Comparison of ENCODE assay signal across 9 mouse cellular contexts in genomic region chr10:22618842-22619241, GRCm38 (mm10). TPM values are rescaled to one million over a fixed set of nuclear protein-coding genes. Genes with fewer than 3 reads are reported as not detected.
DNase-seq lines count a peak whose midpoint lies in the region; ATAC-seq and TF ChIP-seq lines count a peak whose summit lies in the region.
"Had no signal": no experiment of that assay in that cellular context is flagged by ENCODE, and none has a peak within 500 bp of the region (broad histone marks: within the 10 kb centered on the region; RNA-seq: fewer than 3 reads in every experiment).

No protein-coding gene starts in this region.

- no peaks in the 10 kb centered on the region for H3K27me3 ChIP-seq in heart, embryonic 11.5 days (ENCODE audit: control insufficient read depth, insufficient read depth, low read length)

- ATAC-seq in heart, embryonic 11.5 days (replicated peaks; ENCODE audit: insufficient number of reproducible peaks, low FRiP score, low TSS enrichment), result no peak
- no peak; the same call in 1 of the 2 replicates for ATAC-seq in granulocyte monocyte progenitor cell, adult 5-6 weeks (replicated peaks; ENCODE audit: poor library complexity, severe bottlenecking)

- no peak overlapping the region for H3K9ac ChIP-seq in heart, embryonic 11.5 days (ENCODE audit: low read depth, low read length)

- H3K9me3 ChIP-seq in heart, embryonic 11.5 days (replicated peaks; ENCODE audit: control insufficient read depth, low read length), result no peaks in the 10 kb centered on the region

- WGBS in heart, embryonic 11.5 days (ENCODE audit: insufficient replicate concordance), result 61% methylated on average over 2 of the region's 2 CpGs
- WGBS in lung, adult 2 months, result 51% methylated on average over 2 of the region's 2 CpGs

- peak; percentile 13 to 49 for DNase-seq in heart, adult 18-20 months
- DNase-seq in thymus, postnatal 14 days, result peak; percentile 12
- DNase-seq in thymus, postnatal 4 days, result no peak
- peak; percentile 5 for DNase-seq in fibroblast of lung, adult 2 months (ENCODE audit: low read depth)
- DNase-seq in lung, adult 2 months, result no peak
- DNase-seq in urinary bladder, postnatal 25 days (ENCODE audit: low spot score), result no peak

- no peak overlapping the region for H3K27ac ChIP-seq in heart, embryonic 11.5 days (ENCODE audit: low read depth, low read length)

- no peaks in the 10 kb centered on the region for H3K4me1 ChIP-seq in heart, embryonic 11.5 days (ENCODE audit: control insufficient read depth, insufficient read depth, low read length)
- no peaks in the 10 kb centered on the region for H3K4me1 ChIP-seq in lung, adult 2 months (ENCODE audit: control insufficient read depth, insufficient read depth, low read length)

- no peak overlapping the region for H3K4me3 ChIP-seq in heart, embryonic 11.5 days (ENCODE audit: low read depth, low read length)
- no peak overlapping the region for H3K4me3 ChIP-seq in lung, adult 2 months (replicated peaks; ENCODE audit: extremely low read depth, low read depth, low read length)
- H3K4me3 ChIP-seq: myocyte had no signal

- TF ChIP-seq CTCF in lung, adult 2 months (IDR thresholded peaks at IDR 0.05; ENCODE audit: insufficient read depth, low read length), result peak; percentile 35

- no peak overlapping the region for H3K4me2 ChIP-seq in heart, embryonic 11.5 days

- no peaks in the 10 kb centered on the region for H3K36me3 ChIP-seq in heart, embryonic 11.5 days (ENCODE audit: control insufficient read depth, insufficient read depth, low read length)

- no peak for TF ChIP-seq POLR2A in lung, adult 2 months (IDR thresholded peaks at IDR 0.05; ENCODE audit: borderline replicate concordance, extremely low read depth, low read depth, low read length)

RNA-seq across cellular contexts. Expression of gene Slc2a12, which starts 26.0 kb away (rescaled TPM):
- 10 to 100 TPM; 15.0 to 22.8 TPM for total RNA-seq in heart, adult 18-20 months (2021)
- 1.9 and 2.5 TPM in 2 replicates for polyA plus RNA-seq in heart, embryonic 11.5 days (2014; fragmentation: Nextera tagmentation; extraction: Ambion mirVana)
- 3.5 and 5.5 TPM in 2 replicates for polyA plus RNA-seq in lung, adult 2 months (2012; rRNA removed)
- not detected in 2 replicates for total RNA-seq in granulocyte monocyte progenitor cell, adult 5-6 weeks (2014; fragmentation: Nextera tagmentation)
- total RNA-seq in granulocyte monocyte progenitor cell, adult 5-6 weeks (2017), result 0.04 TPM in 1 of 2 replicates, not detected in the other

Comparison
In these comparisons a context has a peak if more than half of its experiments do, and no peak if none do; other contexts are left out.
1. DNase-seq: peak in heart, adult 18-20 months (2 of 2), thymus, postnatal 14 days (single experiment) and fibroblast of lung, adult 2 months (single experiment); none in thymus, postnatal 4 days (single experiment), lung, adult 2 months (single experiment) and urinary bladder, postnatal 25 days (single experiment).
2. RNA of gene Slc2a12, which starts 26.0 kb away (total RNA-seq): 15.0 to 22.8 TPM in heart, adult 18-20 months; 0.04 TPM in granulocyte monocyte progenitor cell, adult 5-6 weeks; every median in the first group is over 10 times any median in the second.